Mouse (Mus musculus) forelimb bud, embryonic 11.5 days (tissue): ENCODE results near the gene Supt5.

ENCODE experiments used
- DNase-seq: peaks from one replicate; pipeline ENCODE4 v3.0.0-alpha.2; 2012; ENCODE audit warnings: low read depth, low spot score

The Supt5 gene

GRCm38 (mm10) chr7:28375176-28375921 lies 36.8 kb upstream of the Supt5 start:
- DNase-seq: peak; percentile 91

- DNase-seq: no peak
Observed at GRCm38 (mm10) chr7:28374647-28375046, 36.1 kb upstream of the Supt5 start.

GRCm38 (mm10) chr7:28373891-28374495 lies 35.4 kb upstream of the Supt5 start:
- DNase-seq: no peak

GRCm38 (mm10) chr7:28373131-28373581 lies 34.6 kb upstream of the Supt5 start:
- DNase-seq: peak; percentile 89

GRCm38 (mm10) chr7:28372251-28373108 lies 33.9 kb upstream of the Supt5 start, which contains the start of gene Plekhg2:
Plekhg2 (minus strand) TSS chr7:28372599.
- DNase-seq: peak; percentile 100

GRCm38 (mm10) chr7:28371514-28371989 lies 33.0 kb upstream of the Supt5 start:
- DNase-seq: no peak

GRCm38 (mm10) chr7:28370977-28371513 lies 32.5 kb upstream of the Supt5 start:
- no peak for DNase-seq

- DNase-seq: no peak
Observed at GRCm38 (mm10) chr7:28370051-28370450, 31.5 kb upstream of the Supt5 start.

GRCm38 (mm10) chr7:28368276-28368920 lies 29.9 kb upstream of the Supt5 start:
- no peak for DNase-seq

- no peak for DNase-seq
Observed at GRCm38 (mm10) chr7:28367663-28368275, 29.2 kb upstream of the Supt5 start.

GRCm38 (mm10) chr7:28362441-28363060 lies 24.0 kb upstream of the Supt5 start:
- no peak for DNase-seq

- DNase-seq: no peak
Observed at GRCm38 (mm10) chr7:28361647-28362341, 23.2 kb upstream of the Supt5 start.

- DNase-seq: no peak
Observed at GRCm38 (mm10) chr7:28360291-28360690, 21.7 kb upstream of the Supt5 start.

- DNase-seq: no peak
Observed at GRCm38 (mm10) chr7:28359854-28360253, 21.3 kb upstream of the Supt5 start.

- no peak for DNase-seq
Observed at GRCm38 (mm10) chr7:28358431-28358830, 19.9 kb upstream of the Supt5 start.

GRCm38 (mm10) chr7:28357984-28358383 lies 19.4 kb upstream of the Supt5 start:
- no peak for DNase-seq

- DNase-seq: peak; percentile 72
Observed at GRCm38 (mm10) chr7:28356981-28357380, 18.4 kb upstream of the Supt5 start.

- no peak for DNase-seq
Observed at GRCm38 (mm10) chr7:28355221-28355620, 16.7 kb upstream of the Supt5 start.

- DNase-seq: no peak
Observed at GRCm38 (mm10) chr7:28354596-28354995, 16.1 kb upstream of the Supt5 start.

- no peak for DNase-seq
Observed at GRCm38 (mm10) chr7:28354113-28354581, 15.6 kb upstream of the Supt5 start.
